In the genomic region with DNA sequence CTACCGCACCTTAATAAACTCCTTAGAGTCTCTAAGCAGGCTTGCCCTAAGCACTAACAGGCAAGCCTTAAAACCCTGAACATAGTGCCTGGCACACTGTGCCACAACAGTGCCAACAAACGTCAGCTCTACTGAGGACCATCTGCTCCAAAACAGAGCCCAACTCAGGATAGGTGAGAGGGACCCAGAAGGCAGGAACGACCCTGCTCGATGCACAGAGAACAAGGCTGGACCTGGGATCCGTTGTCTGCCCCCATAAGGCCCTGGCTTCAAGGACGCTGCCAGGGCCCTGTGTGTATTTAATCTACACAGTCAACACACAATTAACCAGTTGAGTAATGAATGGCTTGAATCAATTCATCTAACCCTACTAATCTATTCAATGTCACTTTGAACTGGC, we compare ENCODE assay signal across 10 mouse cellular contexts.
A peak's percentile ranks its signal among the peaks of the same experiment; 100 is the strongest.
DNase-seq lines count a peak whose midpoint lies in the region; ATAC-seq and TF ChIP-seq lines count a peak whose summit lies in the region.
"Had no signal": no experiment of that assay in that cellular context is flagged by ENCODE, and none has a peak within 500 bp of the region (broad histone marks: within the 10 kb centered on the region; RNA-seq: fewer than 3 reads in every experiment).

No protein-coding gene starts in this region.

- H3K4me2 ChIP-seq in forebrain, embryonic 16.5 days (ENCODE audit: low read length) = peak overlapping the region; percentile 70; the same call in 1 of the 2 replicates
- H3K4me2 ChIP-seq in midbrain, embryonic 13.5 days (replicated peaks) = peak overlapping the region; percentile 63
- H3K4me2 ChIP-seq: lung, embryonic 15.5 days had no signal

- no peaks in the 10 kb centered on the region for H3K27me3 ChIP-seq in cerebellum, adult 2 months (ENCODE audit: control insufficient read depth, insufficient read depth, low read length)
- H3K27me3 ChIP-seq in forebrain, embryonic 16.5 days (replicated peaks; ENCODE audit: control insufficient read depth, insufficient read depth, low read length) = no peaks in the 10 kb centered on the region
- H3K27me3 ChIP-seq in midbrain, embryonic 13.5 days = peaks cover 13% of the 10 kb centered on the region; the same call in 1 of the 2 replicates
- H3K27me3 ChIP-seq: embryonic facial prominence, embryonic 15.5 days; lung, embryonic 15.5 days had no signal

- peak; percentile 57 for ATAC-seq in forebrain, embryonic 16.5 days
- no peak for ATAC-seq in midbrain, embryonic 13.5 days

- peak overlapping the region; percentile 98 for H3K27ac ChIP-seq in cerebellum, adult 2 months (ENCODE audit: insufficient read depth, low read length)
- peak overlapping the region; percentile 94 for H3K27ac ChIP-seq in forebrain, embryonic 16.5 days (ENCODE audit: low read length)
- peak overlapping the region; percentile 94 for H3K27ac ChIP-seq in midbrain, embryonic 13.5 days
- H3K27ac ChIP-seq: embryonic facial prominence, embryonic 15.5 days; lung, embryonic 15.5 days had no signal

- no peak for TF ChIP-seq CTCF in brain, embryonic 14.5 days (IDR thresholded peaks at IDR 0.05; ENCODE audit: borderline replicate concordance, extremely low read depth, insufficient read depth, insufficient read length)
- no peak for TF ChIP-seq CTCF in cerebellum, adult 2 months (IDR thresholded peaks at IDR 0.05; ENCODE audit: borderline replicate concordance, insufficient read depth, low read depth, low read length)

- no peak for TF ChIP-seq POLR2A in brain, embryonic 14.5 days (IDR thresholded peaks at IDR 0.05; ENCODE audit: borderline replicate concordance, extremely low read depth, insufficient read depth, insufficient read length, poor library complexity, severe bottlenecking)
- TF ChIP-seq POLR2A in cerebellum, adult 2 months (IDR thresholded peaks at IDR 0.05; ENCODE audit: borderline replicate concordance, insufficient read depth, low read length) = peak; percentile 55; the same call in 1 of the 2 replicates

- no peaks in the 10 kb centered on the region for H3K36me3 ChIP-seq in forebrain, embryonic 16.5 days (ENCODE audit: control insufficient read depth, insufficient read depth)
- H3K36me3 ChIP-seq in midbrain, embryonic 13.5 days = no peaks in the 10 kb centered on the region
- H3K36me3 ChIP-seq: embryonic facial prominence, embryonic 15.5 days; lung, embryonic 15.5 days had no signal

- H3K9ac ChIP-seq in forebrain, embryonic 16.5 days (replicated peaks; ENCODE audit: low read depth, low read length) = no peak overlapping the region
- H3K9ac ChIP-seq in midbrain, embryonic 13.5 days (replicated peaks) = peak overlapping the region; percentile 69
- H3K9ac ChIP-seq: embryonic facial prominence, embryonic 15.5 days; lung, embryonic 15.5 days had no signal

- H3K4me1 ChIP-seq in cerebellum, adult 2 months (ENCODE audit: control insufficient read depth, insufficient read depth, low read length) = peaks cover 69% of the 10 kb centered on the region
- H3K4me1 ChIP-seq in forebrain, embryonic 16.5 days (replicated peaks; ENCODE audit: control insufficient read depth, insufficient read depth, low read length) = peaks cover 66% of the 10 kb centered on the region
- peaks cover 82% of the 10 kb centered on the region for H3K4me1 ChIP-seq in midbrain, embryonic 13.5 days (replicated peaks)

- H3K4me3 ChIP-seq in cerebellum, adult 2 months (replicated peaks; ENCODE audit: insufficient read depth, low read depth, low read length) = no peak overlapping the region
- H3K4me3 ChIP-seq in forebrain, embryonic 16.5 days (replicated peaks; ENCODE audit: low read length) = no peak overlapping the region
- no peak overlapping the region for H3K4me3 ChIP-seq in midbrain, embryonic 13.5 days (replicated peaks)
- H3K4me3 ChIP-seq: embryonic facial prominence, embryonic 15.5 days; lung, embryonic 15.5 days had no signal

- no peaks in the 10 kb centered on the region for H3K9me3 ChIP-seq in forebrain, embryonic 16.5 days (ENCODE audit: control insufficient read depth, low read length)
- H3K9me3 ChIP-seq in midbrain, embryonic 13.5 days = no peaks in the 10 kb centered on the region
- H3K9me3 ChIP-seq: embryonic facial prominence, embryonic 15.5 days; lung, embryonic 15.5 days had no signal

- DNase-seq in brain, embryonic 14.5 days (ENCODE audit: low read depth) = peak; percentile 89
- DNase-seq in cerebellum, adult 2 months = peak; percentile 87 to 92
- no peak for DNase-seq in kidney, adult 8-10 months
- DNase-seq in adrenal gland, adult 2 months = no peak
- DNase-seq in lung, postnatal 25 days (ENCODE audit: low spot score) = no peak
- DNase-seq: right cerebral cortex, postnatal 4 days had no signal

- 6% methylated on average over 6 of the region's 6 CpGs for WGBS in cerebellum, adult 2 months
- 8% methylated on average over 6 of the region's 6 CpGs for WGBS in forebrain, embryonic 16.5 days
- 35% methylated on average over 6 of the region's 6 CpGs for WGBS in midbrain, embryonic 13.5 days

Comparison
In these comparisons a context has a peak if more than half of its experiments do, and no peak if none do; other contexts are left out.
1. DNase-seq: peak in brain, embryonic 14.5 days (single experiment) and cerebellum, adult 2 months (2 of 2); none in kidney, adult 8-10 months (0 of 2), adrenal gland, adult 2 months (single experiment) and lung, postnatal 25 days (single experiment).
2. Peak in every context shown above with its lines, with median percentiles within 50 percentile points of each other: H3K27ac ChIP-seq.